Mouse (Mus musculus) liver, embryonic 14.5 days (tissue): ENCODE data around the gene Primpol.

Experiments
- CTCF ChIP-seq: IDR thresholded peaks from 2 replicates; pipeline ENCODE4 v1.5.1; 2016; ENCODE audit warnings: antibody characterized with exemption, low read depth, control low read depth
- EP300 ChIP-seq: IDR thresholded peaks from 2 replicates; pipeline ENCODE4 v1.6.1; 2016; ENCODE audit warnings: antibody characterized with exemption, low read depth

- TF ChIP-seq CTCF (no peak), EP300 (no peak)
Measured at GRCm38 (mm10) chr8:46585576-46585975, 31.4 kb downstream of the Primpol start.
